ENCODE assay signal across 8 mouse cellular contexts in the genomic region with DNA sequence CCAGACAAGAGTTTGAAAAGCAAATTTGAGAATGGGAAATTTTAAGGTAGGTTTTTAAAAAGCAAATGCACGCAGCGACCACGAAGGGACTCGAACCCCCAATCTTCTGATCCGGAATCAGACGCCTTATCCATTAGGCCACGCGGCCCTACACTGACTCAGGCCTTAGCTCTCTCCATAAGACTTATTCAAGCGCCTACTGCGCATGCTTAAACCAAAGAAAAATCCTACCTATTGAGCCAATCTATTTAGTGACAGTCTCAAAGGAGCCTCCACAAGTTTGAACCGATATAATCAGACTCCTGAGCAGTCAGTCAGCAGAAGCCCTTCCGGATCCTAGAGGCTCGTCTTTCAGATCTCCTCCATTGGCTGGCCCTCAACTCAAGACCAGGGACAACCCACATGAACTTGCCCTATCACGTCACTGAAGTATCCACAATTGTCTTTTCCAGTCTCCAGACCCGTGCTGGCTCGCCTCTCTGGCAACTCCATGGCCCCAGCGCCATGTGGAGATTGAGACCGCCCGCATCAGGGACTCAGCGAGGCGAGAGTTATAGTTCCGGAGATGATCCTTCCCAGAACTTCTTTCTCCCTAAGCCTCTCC. TPM values are rescaled to one million over a fixed set of nuclear protein-coding genes. Genes with fewer than 3 reads are reported as not detected.
DNase-seq lines count a peak whose midpoint lies in the region; ATAC-seq lines count a peak whose summit lies in the region.

No protein-coding gene starts in this region.

- intact Hi-C loops in gastrocnemius, postnatal 14 days (cut with DNase I; ENCODE audit: low total_unique reads) = no loop called here
- intact Hi-C loops in left cerebral cortex, postnatal 10 days (cut with DNase I) = no loop called here

- peak overlapping the region; percentile 81 for H3K4me2 ChIP-seq in intestine, embryonic 14.5 days (ENCODE audit: low read length)

- peak; percentile 74 for ATAC-seq in intestine, embryonic 14.5 days (replicated peaks; ENCODE audit: low FRiP score, low TSS enrichment, low read depth)
- peak; percentile 30 for ATAC-seq in megakaryocyte progenitor cell, adult 5-6 weeks (replicated peaks; ENCODE audit: poor library complexity)

- H3K9me3 ChIP-seq in intestine, embryonic 14.5 days (ENCODE audit: control insufficient read depth, low read length) = no peaks in the 10 kb centered on the region

- under 1% methylated on average over 22 of the region's 22 CpGs for WGBS in intestine, embryonic 14.5 days

- peak; percentile 93 to 99 for DNase-seq in adrenal gland, adult (ENCODE audit: inconsistent age in 2 of 2, low spot score in 1 of 2)
- DNase-seq in embryo, embryonic 10.5 days (ENCODE audit: low spot score) = peak; percentile 96
- peak; percentile 80 for DNase-seq in gastrocnemius, postnatal 14 days
- peak; percentile 100 for DNase-seq in intestine, embryonic 14.5 days (ENCODE audit: low spot score)
- peak; percentile 87 to 91 for DNase-seq in left cerebral cortex, postnatal 10 days (ENCODE audit: extremely low spot score in 1 of 2, low spot score in 2 of 2)
- DNase-seq in right cerebral cortex, postnatal 10 days (ENCODE audit: low spot score in 2 of 2) = peak; percentile 93
- DNase-seq in urinary bladder, postnatal 14 days (ENCODE audit: low spot score) = peak; percentile 92

- H3K4me3 ChIP-seq in intestine, embryonic 14.5 days (ENCODE audit: low read depth, low read length) = peak overlapping the region; percentile 72

- peak overlapping the region; percentile 64 for H3K9ac ChIP-seq in intestine, embryonic 14.5 days (ENCODE audit: low read length)

- H3K27me3 ChIP-seq in intestine, embryonic 14.5 days (replicated peaks; ENCODE audit: control insufficient read depth, insufficient read depth, low read length) = no peaks in the 10 kb centered on the region

- peaks cover 8% of the 10 kb centered on the region; the same call in 1 of the 2 replicates for H3K4me1 ChIP-seq in intestine, embryonic 14.5 days (replicated peaks; ENCODE audit: control insufficient read depth, insufficient read depth, low read length)

- peak overlapping the region; percentile 84 for H3K27ac ChIP-seq in intestine, embryonic 14.5 days (ENCODE audit: low read depth)

- 0 out of 2 replicates have a peak, but pooled peaks cover 3% of the 10 kb centered on the region for H3K36me3 ChIP-seq in intestine, embryonic 14.5 days (ENCODE audit: control insufficient read depth, insufficient read depth, low read length)

RNA-seq across cellular contexts. Expression of a gene that starts 13.7 kb away (rescaled TPM):
- total RNA-seq in gastrocnemius, postnatal 14 days (2021) = 1 to 10 TPM; 2.2 to 2.6 TPM
- polyA plus RNA-seq in intestine, embryonic 14.5 days (2014; fragmentation: Nextera tagmentation; extraction: Ambion mirVana) = 19.1 and 19.7 TPM in 2 replicates
- 1 to 10 TPM; 6.6 to 6.7 TPM for total RNA-seq in left cerebral cortex, postnatal 10 days (2021)
- total RNA-seq in megakaryocyte progenitor cell, adult 5-6 weeks (2015) = 3.6 and 5.3 TPM in 2 replicates
- total RNA-seq in megakaryocyte progenitor cell, adult 5-6 weeks (2017) = 6.5 and 9.2 TPM in 2 replicates

RNA-seq across cellular contexts. Expression of a gene that starts 49.0 kb away (rescaled TPM):
- total RNA-seq in gastrocnemius, postnatal 14 days (2021) = 1 to 10 TPM; 4.9 TPM
- polyA plus RNA-seq in intestine, embryonic 14.5 days (2014; fragmentation: Nextera tagmentation; extraction: Ambion mirVana) = 12.3 and 14.8 TPM in 2 replicates
- 10 to 100 TPM; 29.3 to 33.8 TPM for total RNA-seq in left cerebral cortex, postnatal 10 days (2021)
- 0.37 TPM in 1 of 2 replicates, not detected in the other for total RNA-seq in megakaryocyte progenitor cell, adult 5-6 weeks (2015)
- total RNA-seq in megakaryocyte progenitor cell, adult 5-6 weeks (2017) = 0.92 and 1.3 TPM in 2 replicates

RNA-seq across cellular contexts. Expression of a gene that starts 50.4 kb away (rescaled TPM):
- not detected for total RNA-seq in gastrocnemius, postnatal 14 days (2021)
- 0.14 TPM in 1 of 2 replicates, not detected in the other for polyA plus RNA-seq in intestine, embryonic 14.5 days (2014; fragmentation: Nextera tagmentation; extraction: Ambion mirVana)
- total RNA-seq in left cerebral cortex, postnatal 10 days (2021) = not detected
- total RNA-seq in megakaryocyte progenitor cell, adult 5-6 weeks (2015) = not detected in 2 replicates
- total RNA-seq in megakaryocyte progenitor cell, adult 5-6 weeks (2017) = not detected in 2 replicates

Comparison
In these comparisons a context has a peak if more than half of its experiments do, and no peak if none do; other contexts are left out.
1. Peak in every context shown above with its lines: DNase-seq, ATAC-seq, H3K4me3 ChIP-seq and H3K27ac ChIP-seq.
2. RNA of a gene that starts 49.0 kb away (total RNA-seq): 29.3 to 33.8 TPM in left cerebral cortex, postnatal 10 days; 4.9 TPM in gastrocnemius, postnatal 14 days and 0.37 to 1.3 TPM in megakaryocyte progenitor cell, adult 5-6 weeks; every median in the first group is over 4 times any median in the second.